Mouse (Mus musculus) monocyte, adult 59 days (primary cell): ENCODE data around the gene Mptx2. TPM values are rescaled to one million over a fixed set of nuclear protein-coding genes. Genes with fewer than 3 reads are reported as not detected.

ENCODE experiments used
- total RNA-seq, 2 experiments: library from RNA; stranded (reverse); gene quantifications; one replicate each; pipeline ENCODE4 v1.2.4; 2023

Gene Mptx2
- not detected for total RNA-seq

GRCm38 (mm10) chr1:173277677-173278076 lies at the start of gene Mptx2:
Gene Mptx2, minus strand, starts transcription at chr1:173277777.

GRCm38 (mm10) chr1:173265701-173266100 lies 11.9 kb downstream of the Mptx2 start, which contains the start of gene Olfr418:
Gene Olfr418, plus strand, starts transcription at chr1:173266001.

GRCm38 (mm10) chr1:173227081-173227480 lies 50.5 kb downstream of the Mptx2 start, which contains the start of gene Fcer1a:
Gene Fcer1a, minus strand, starts transcription at chr1:173227214.

Other genes with a start within 250 kb of the Mptx2 start
- gene Olfr1408, start 140.4 kb downstream of the Mptx2 start, total RNA-seq: not detected
- gene Olfr1406, start 87.1 kb downstream of the Mptx2 start, total RNA-seq: not detected
- gene Olfr218, start 80.0 kb downstream of the Mptx2 start, total RNA-seq: not detected
- gene Olfr1404, start 65.4 kb downstream of the Mptx2 start, total RNA-seq: not detected
- under 1 TPM in 1 of 2 experiments, not detected in 1; 0.67 TPM for gene Fcer1a, start 50.6 kb downstream of the Mptx2 start, total RNA-seq
- gene Olfr418, start 11.8 kb downstream of the Mptx2 start, total RNA-seq: not detected
- gene Ackr1, start 56.0 kb upstream of the Mptx2 start, total RNA-seq: 1 to 10 TPM; 1.4 to 1.7 TPM
- gene Aim2, start 73.1 kb upstream of the Mptx2 start, total RNA-seq: 100 to 1,000 TPM; 155 to 171 TPM
- 10 to 100 TPM; 10.6 to 10.9 TPM for gene Cadm3, start 89.9 kb upstream of the Mptx2 start, total RNA-seq
- 10 to 100 TPM in 1 of 2 experiments, 1 to 10 TPM in 1; 8.6 to 14.4 TPM for gene Ifi206, start 213.3 kb upstream of the Mptx2 start, total RNA-seq